Mouse (Mus musculus): ENCODE measurements around the gene Dnaic2.

- TF ChIP-seq POLR2A (IDR thresholded peaks at IDR 0.05; ENCODE audit: control insufficient read depth, extremely low read depth, insufficient read depth, low read length, poor library complexity), result no peak
- TF ChIP-seq CTCF (IDR thresholded peaks at IDR 0.05; ENCODE audit: borderline replicate concordance, control insufficient read depth, extremely low read depth, insufficient read depth, low read length, poor library complexity), result no peak
These were observed 37.9 kb downstream of the Dnaic2 start, which contains the start of gene Kif19a for GRCm38 (mm10) chr11:114764820-114765818.
